Mouse (Mus musculus) ES-E14 (cell line): ENCODE measurements around the gene Herpud2.
A peak's percentile ranks its signal among the peaks of the same experiment; 100 is the strongest.

Source experiments
- CHD2 ChIP-seq: IDR thresholded peaks from 2 replicates; pipeline ENCODE4 v1.6.1; 2014; ENCODE audit warnings: mild to moderate bottlenecking, low read depth, low read length, inconsistent platforms
- HCFC1 ChIP-seq: IDR thresholded peaks from 2 replicates; pipeline ENCODE4 v1.6.1; 2012; ENCODE audit warnings: low read length, inconsistent platforms, borderline replicate concordance; ENCODE audit not compliant: insufficient read depth
- MAFK ChIP-seq: IDR thresholded peaks from 2 replicates; pipeline ENCODE4 v1.6.1; 2014; ENCODE audit warnings: mild to moderate bottlenecking, low read depth, low read length, inconsistent platforms; ENCODE audit not compliant: insufficient read depth
- ZC3H11A ChIP-seq: IDR thresholded peaks from 2 replicates; pipeline ENCODE4 v1.6.1; 2012; ENCODE audit warnings: low read depth, mild to moderate bottlenecking, inconsistent platforms, low read length, borderline replicate concordance
- ZNF384 ChIP-seq: IDR thresholded peaks from 2 replicates; pipeline ENCODE4 v1.6.1; 2012; ENCODE audit warnings: low read depth, low read length, inconsistent platforms

DNA sequence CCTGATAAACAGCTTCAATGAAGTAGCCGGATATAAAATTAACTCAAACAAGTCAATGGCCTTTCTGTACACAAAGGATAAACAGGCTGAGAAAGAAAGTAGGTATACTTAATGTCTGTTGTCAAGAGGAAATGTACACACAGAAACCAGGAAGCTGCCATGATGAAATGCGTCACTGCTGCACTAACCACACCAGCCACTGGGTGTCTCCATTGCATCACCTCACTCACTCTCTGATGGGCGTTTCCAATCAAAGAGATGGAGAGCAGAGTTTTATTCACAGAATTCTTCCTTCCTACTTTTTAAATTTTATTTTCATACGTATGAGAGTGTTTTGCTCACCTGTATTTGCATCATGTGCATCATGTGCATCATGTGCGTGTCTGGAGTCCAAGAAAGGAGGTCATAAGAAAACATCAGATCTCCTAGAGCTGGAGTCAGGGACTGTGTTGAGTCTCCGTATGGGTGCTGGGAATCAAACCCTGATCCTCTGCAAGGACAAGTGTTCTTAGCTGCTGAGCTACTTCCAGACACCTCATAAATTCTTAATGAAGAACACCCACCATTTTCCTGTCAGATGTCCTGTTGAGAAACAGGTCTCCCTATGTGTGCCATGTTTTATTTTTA is 16.0 kb upstream of the Herpud2 start:
- TF ChIP-seq MAFK (no peak), ZC3H11A (peak; percentile 96), HCFC1 (no peak), ZNF384 (no peak), CHD2 (no peak)
